Mouse (Mus musculus) heart, adult 2 months (tissue): ENCODE data around the gene Cemip2.

Source experiments
- CTCF ChIP-seq: fragments of 200-600 bp; IDR thresholded peaks from 2 replicates; pipeline ENCODE4 v1.8.1; 2022; ENCODE audit warnings: antibody characterized with exemption, mild to moderate bottlenecking, moderate library complexity
- POLR2A ChIP-seq: fragments of 200-500 bp; IDR thresholded peaks from 2 replicates; pipeline ENCODE4 v1.6.1; 2011; ENCODE audit warnings: mild to moderate bottlenecking, low read depth, low read length, control low read depth; ENCODE audit not compliant: insufficient read depth

GRCm38 (mm10) chr19:21818021-21818725 lies 40.0 kb downstream of the Cemip2 start:
- no peak for TF ChIP-seq CTCF
- TF ChIP-seq POLR2A, result no peak
